Mouse (Mus musculus) liver, postnatal 0 days (tissue): ENCODE data around the gene Dop1b.

ENCODE experiments used
- CTCF ChIP-seq: sonication (generic); IDR thresholded peaks from 2 replicates; pipeline ENCODE4 v1.5.1; 2016; ENCODE audit warnings: antibody characterized with exemption, low read depth
- EP300 ChIP-seq: IDR thresholded peaks from 2 replicates; pipeline ENCODE4 v1.6.1; 2016; ENCODE audit warnings: antibody characterized with exemption, low read depth, mild to moderate bottlenecking

- TF ChIP-seq EP300 (no peak), CTCF (no peak)
These were observed 119.2 kb downstream of the Dop1b start for GRCm38 (mm10) chr16:93830916-93831315.
